Mouse (Mus musculus) olfactory bulb, adult 2 months (tissue): ENCODE measurements around the gene Frem3. TPM values are rescaled to one million over a fixed set of nuclear protein-coding genes. Genes with fewer than 3 reads are reported as not detected.

Experiments used
- H3K27ac ChIP-seq: fragments of 200-500 bp; 2 replicates; pipeline ENCODE4 v1.5.1; 2012; ENCODE audit warnings: low read depth, low read length; ENCODE audit not compliant: insufficient read depth
- H3K4me1 ChIP-seq: fragments of 200-500 bp; 2 replicates; pipeline ENCODE4 v1.6.1; 2012; ENCODE audit warnings: low read length; ENCODE audit not compliant: control insufficient read depth, insufficient read depth
- H3K4me3 ChIP-seq: fragments of 200-500 bp; 2 replicates; pipeline ENCODE4 v1.5.1; 2012; ENCODE audit warnings: mild to moderate bottlenecking, low read depth, low read length, moderate library complexity; ENCODE audit not compliant: insufficient read depth
- CTCF ChIP-seq: fragments of 200-500 bp; IDR thresholded peaks from 2 replicates; pipeline ENCODE4 v1.5.1; 2012; ENCODE audit warnings: low read depth, mild to moderate bottlenecking, low read length, moderate library complexity; ENCODE audit not compliant: insufficient read depth
- POLR2A ChIP-seq: fragments of 200-500 bp; IDR thresholded peaks from 2 replicates; pipeline ENCODE4 v1.6.1; 2012; ENCODE audit warnings: mild to moderate bottlenecking, low read depth, low read length, moderate library complexity; ENCODE audit not compliant: insufficient read depth
- WGBS: fragments of 180-500 bp; shearing (Covaris S2); methylation state at CpG from one replicate; pipeline ENCODE4 v1.1.7; 2018; 5-methylcytosine and 5-hydroxymethylcytosine counted together
- polyA plus RNA-seq: library from polyadenylated mRNA; stranded (reverse); fragments of >200 nt; gene quantifications from 2 replicates; pipeline ENCODE4 v1.2.4, GENCODE M21; 2012; ENCODE audit warnings: low replicate concordance; ENCODE audit not compliant: missing spikeins, insufficient read depth, insufficient read length

The Frem3 gene
- polyA plus RNA-seq, result not detected in 2 replicates

GRCm38 (mm10) chr8:80610549-80611440, at the start of gene Frem3:
Gene Frem3, plus strand, starts transcription at chr8:80611080.
- H3K4me3 ChIP-seq, result peak within 1 kb of the TSS; percentile 15; the same call in 1 of the 2 replicates
- TF ChIP-seq POLR2A (no peak), CTCF (no peak)
- no peak within 1 kb of the TSS for H3K27ac ChIP-seq
- peaks cover 11% of the 10 kb centered on the region for H3K4me1 ChIP-seq
- 2% methylated on average over 32 of the region's 32 CpGs for WGBS

- WGBS, result 55% methylated on average over 3 of the region's 3 CpGs
- 0 out of 2 replicates have a peak, but pooled peaks cover 2% of the 10 kb centered on the region for H3K4me1 ChIP-seq
- H3K27ac ChIP-seq, result no peak overlapping the region
- TF ChIP-seq CTCF (no peak), POLR2A (no peak)
- no peak overlapping the region for H3K4me3 ChIP-seq
Measured at GRCm38 (mm10) chr8:80564205-80564839, 46.6 kb upstream of the Frem3 start.

GRCm38 (mm10) chr8:80567471-80567870, 43.4 kb upstream of the Frem3 start:
- Histone ChIP-seq H3K4me3 (no peak overlapping the region), H3K27ac (no peak overlapping the region), H3K4me1 (0 out of 2 replicates have a peak, but pooled peaks cover 2% of the 10 kb centered on the region)
- 95% methylated on average over 1 of the region's 1 CpGs for WGBS
- TF ChIP-seq CTCF, result no peak

GRCm38 (mm10) chr8:80568243-80568995, 42.5 kb upstream of the Frem3 start:
- Histone ChIP-seq H3K27ac (no peak overlapping the region), H3K4me3 (no peak overlapping the region), H3K4me1 (0 out of 2 replicates have a peak, but pooled peaks cover 2% of the 10 kb centered on the region)
- WGBS, result 65% methylated on average over 6 of the region's 6 CpGs
- TF ChIP-seq POLR2A, result no peak
- TF ChIP-seq CTCF, result no peak

- Histone ChIP-seq H3K4me1 (0 out of 2 replicates have a peak, but pooled peaks cover 2% of the 10 kb centered on the region), H3K27ac (no peak overlapping the region), H3K4me3 (no peak overlapping the region)
- TF ChIP-seq POLR2A (no peak), CTCF (no peak)
- WGBS, result 15% methylated on average over 1 of the region's 1 CpGs
Measured at GRCm38 (mm10) chr8:80572417-80573061, 38.3 kb upstream of the Frem3 start.

- no peak overlapping the region for H3K4me3 ChIP-seq
- 79% methylated on average over 2 of the region's 2 CpGs for WGBS
- H3K4me1 ChIP-seq, result no peaks in the 10 kb centered on the region
- H3K27ac ChIP-seq, result no peak overlapping the region
- TF ChIP-seq CTCF (no peak), POLR2A (no peak)
Measured at GRCm38 (mm10) chr8:80577126-80577525, 33.8 kb upstream of the Frem3 start.

- no peak overlapping the region for H3K27ac ChIP-seq
- WGBS, result 87% methylated on average over 1 of the region's 1 CpGs
- TF ChIP-seq POLR2A (no peak), CTCF (no peak)
- H3K4me3 ChIP-seq, result no peak overlapping the region
- H3K4me1 ChIP-seq, result no peaks in the 10 kb centered on the region
Measured at GRCm38 (mm10) chr8:80579038-80579437, 31.8 kb upstream of the Frem3 start.

DNA sequence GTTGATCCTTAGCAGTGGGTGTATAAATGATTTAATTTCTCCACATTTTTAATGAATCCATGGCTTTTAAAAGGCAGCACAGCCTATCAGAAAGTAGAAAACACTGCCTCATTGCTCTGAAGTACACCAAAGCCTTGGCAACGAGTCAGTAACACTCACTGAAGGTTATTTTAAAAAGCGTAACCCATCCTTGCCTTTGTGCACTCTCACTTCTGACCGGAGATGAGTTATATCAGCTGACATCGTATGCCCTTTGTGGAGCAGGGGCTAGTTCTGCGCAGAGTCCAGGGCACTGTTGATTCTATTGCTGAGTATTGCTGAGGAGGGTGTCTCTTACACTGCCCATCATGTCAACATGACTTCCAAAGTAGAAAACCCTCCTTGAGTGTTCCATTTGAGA, 18.3 kb upstream of the Frem3 start:
- Histone ChIP-seq H3K27ac (no peak overlapping the region), H3K4me1 (no peaks in the 10 kb centered on the region), H3K4me3 (no peak overlapping the region)
- WGBS, result 77% methylated on average over 5 of the region's 5 CpGs
- TF ChIP-seq POLR2A, result no peak
- TF ChIP-seq CTCF, result no peak
